ENCODE assay signal across 22 mouse cellular contexts in the genomic region with DNA sequence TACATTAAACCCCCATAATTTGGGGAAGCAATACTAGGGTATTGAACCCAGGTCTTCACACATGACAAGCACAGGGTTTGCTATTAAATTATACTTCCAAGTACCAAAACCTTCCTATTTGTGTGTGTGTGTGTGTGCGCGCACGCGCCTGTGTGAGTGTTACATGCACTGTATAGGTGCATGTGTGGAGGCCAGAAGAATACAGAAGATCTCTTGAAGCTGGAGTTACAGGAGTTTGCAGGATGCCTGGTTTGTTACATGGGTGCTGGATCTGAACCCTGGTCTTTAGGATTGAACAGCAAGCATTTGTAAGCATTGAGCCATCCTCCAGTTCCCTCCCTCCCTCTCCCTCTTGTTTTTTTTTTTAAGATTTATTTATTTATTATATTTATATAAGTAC. TPM values are rescaled to one million over a fixed set of nuclear protein-coding genes. Genes with fewer than 3 reads are reported as not detected.
A peak's percentile ranks its signal among the peaks of the same experiment; 100 is the strongest.
DNase-seq lines count a peak whose midpoint lies in the region; ATAC-seq and TF ChIP-seq lines count a peak whose summit lies in the region.
"Had no signal": no experiment of that assay in that cellular context is flagged by ENCODE, and none has a peak within 500 bp of the region (broad histone marks: within the 10 kb centered on the region; RNA-seq: fewer than 3 reads in every experiment).

No protein-coding gene starts in this region.

- no peak for ATAC-seq in heart, embryonic 11.5 days (replicated peaks; ENCODE audit: insufficient number of reproducible peaks, low FRiP score, low TSS enrichment)
- ATAC-seq in liver, postnatal 0 days, result no peak
- no peak for ATAC-seq in liver, embryonic 11.5 days (replicated peaks; ENCODE audit: low FRiP score)
- ATAC-seq: activated CD4-positive, CD25-positive, alpha-beta regulatory T cell, adult 4 months; CD4-positive, CD25-positive, alpha-beta regulatory T cell, adult 4 months; Patski had no signal

- no peak for TF ChIP-seq CTCF in heart, adult 2 months (IDR thresholded peaks at IDR 0.05)
- TF ChIP-seq CTCF in liver, postnatal 0 days (IDR thresholded peaks at IDR 0.05; ENCODE audit: low read depth), result no peak

- no peaks in the 10 kb centered on the region for H3K9me3 ChIP-seq in heart, embryonic 10.5 days
- no peaks in the 10 kb centered on the region for H3K9me3 ChIP-seq in heart, embryonic 11.5 days (replicated peaks; ENCODE audit: control insufficient read depth, low read length)
- H3K9me3 ChIP-seq in liver, postnatal 0 days (ENCODE audit: low read length), result no peaks in the 10 kb centered on the region
- H3K9me3 ChIP-seq in liver, embryonic 11.5 days (ENCODE audit: control insufficient read depth, low read length), result no peaks in the 10 kb centered on the region
- H3K9me3 ChIP-seq: G1E had no signal

- no peaks in the 10 kb centered on the region for H3K79me2 ChIP-seq in heart, adult 2 months (replicated peaks; ENCODE audit: control insufficient read depth, insufficient read depth, low read length)

- no peaks in the 10 kb centered on the region for H3K36me3 ChIP-seq in heart, adult 2 months (ENCODE audit: control insufficient read depth, insufficient read depth, low read length)
- H3K36me3 ChIP-seq in heart, embryonic 10.5 days, result peaks cover 53% of the 10 kb centered on the region
- H3K36me3 ChIP-seq in heart, embryonic 11.5 days (ENCODE audit: control insufficient read depth, insufficient read depth, low read length), result no peaks in the 10 kb centered on the region
- peaks cover 20% of the 10 kb centered on the region for H3K36me3 ChIP-seq in liver, postnatal 0 days (replicated peaks; ENCODE audit: insufficient read depth, low read length)
- peaks cover 2% of the 10 kb centered on the region for H3K36me3 ChIP-seq in liver, embryonic 11.5 days (ENCODE audit: control insufficient read depth, insufficient read depth, low read length)

- WGBS in heart, adult 2 months, result 98% methylated on average over 4 of the region's 4 CpGs
- WGBS in heart, embryonic 10.5 days, result 95% methylated on average over 4 of the region's 4 CpGs
- WGBS in heart, embryonic 11.5 days (ENCODE audit: insufficient replicate concordance), result 92% methylated on average over 4 of the region's 4 CpGs
- 96% methylated on average over 4 of the region's 4 CpGs for WGBS in liver, postnatal 0 days (ENCODE audit: insufficient replicate concordance)
- WGBS in liver, embryonic 11.5 days, result 96% methylated on average over 4 of the region's 4 CpGs

- intact Hi-C loops in heart, adult 2 months (cut with DNase I), result no loop called here

- H3K9ac ChIP-seq in heart, adult 2 months (ENCODE audit: low read depth, low read length), result no peak overlapping the region
- no peak overlapping the region for H3K9ac ChIP-seq in heart, embryonic 11.5 days (ENCODE audit: low read depth, low read length)
- no peak overlapping the region for H3K9ac ChIP-seq in liver, postnatal 0 days (replicated peaks)
- H3K9ac ChIP-seq in liver, embryonic 11.5 days (ENCODE audit: low read depth, low read length), result no peak overlapping the region

- H3K4me2 ChIP-seq in heart, embryonic 11.5 days, result no peak overlapping the region
- no peak overlapping the region for H3K4me2 ChIP-seq in liver, postnatal 0 days (ENCODE audit: low read depth, low read length)
- H3K4me2 ChIP-seq in liver, embryonic 11.5 days, result no peak overlapping the region

- H3K4me3 ChIP-seq in heart, adult 2 months, result no peak overlapping the region
- no peak overlapping the region for H3K4me3 ChIP-seq in heart, embryonic 10.5 days
- no peak overlapping the region for H3K4me3 ChIP-seq in heart, embryonic 11.5 days (ENCODE audit: low read depth, low read length)
- no peak overlapping the region for H3K4me3 ChIP-seq in liver, postnatal 0 days (ENCODE audit: low read depth, low read length)
- no peak overlapping the region for H3K4me3 ChIP-seq in liver, embryonic 11.5 days (ENCODE audit: low read depth, low read length)

- TF ChIP-seq EP300 in heart, adult 2 months (IDR thresholded peaks at IDR 0.05; ENCODE audit: insufficient read depth, low read depth, low read length), result no peak
- no peak for TF ChIP-seq EP300 in liver, postnatal 0 days (IDR thresholded peaks at IDR 0.05; ENCODE audit: low read depth)

- no peak overlapping the region for H3K27ac ChIP-seq in heart, adult 2 months
- H3K27ac ChIP-seq in heart, embryonic 10.5 days, result no peak overlapping the region
- H3K27ac ChIP-seq in heart, embryonic 11.5 days (ENCODE audit: low read depth, low read length), result no peak overlapping the region
- H3K27ac ChIP-seq in liver, postnatal 0 days (ENCODE audit: low read depth), result no peak overlapping the region
- H3K27ac ChIP-seq in liver, embryonic 11.5 days (ENCODE audit: low read depth, low read length), result no peak overlapping the region

- H3K27me3 ChIP-seq in heart, adult 2 months (ENCODE audit: control insufficient read depth, insufficient read depth, low read length), result no peaks in the 10 kb centered on the region
- no peaks in the 10 kb centered on the region for H3K27me3 ChIP-seq in heart, embryonic 10.5 days (ENCODE audit: insufficient read depth, poor library complexity, severe bottlenecking)
- H3K27me3 ChIP-seq in heart, embryonic 11.5 days (ENCODE audit: control insufficient read depth, insufficient read depth, low read length), result no peaks in the 10 kb centered on the region
- H3K27me3 ChIP-seq in liver, postnatal 0 days (ENCODE audit: insufficient read depth, low read length), result no peaks in the 10 kb centered on the region
- no peaks in the 10 kb centered on the region for H3K27me3 ChIP-seq in liver, embryonic 11.5 days (replicated peaks; ENCODE audit: control insufficient read depth, insufficient read depth, low read length)
- H3K27me3 ChIP-seq: CH12.LX, Patski had no signal

- no peak for TF ChIP-seq POLR2A in heart, adult 2 months (IDR thresholded peaks at IDR 0.05; ENCODE audit: insufficient read depth, low read depth, low read length)

- H3K4me1 ChIP-seq in heart, adult 2 months (ENCODE audit: control insufficient read depth, insufficient read depth, low read length), result no peaks in the 10 kb centered on the region
- peaks cover 9% of the 10 kb centered on the region for H3K4me1 ChIP-seq in heart, embryonic 10.5 days
- no peaks in the 10 kb centered on the region for H3K4me1 ChIP-seq in heart, embryonic 11.5 days (ENCODE audit: control insufficient read depth, insufficient read depth, low read length)
- H3K4me1 ChIP-seq in liver, postnatal 0 days (ENCODE audit: insufficient read depth), result peaks cover 4% of the 10 kb centered on the region
- 0 out of 2 replicates have a peak, but pooled peaks cover 3% of the 10 kb centered on the region for H3K4me1 ChIP-seq in liver, embryonic 11.5 days (replicated peaks; ENCODE audit: control insufficient read depth, insufficient read depth, low read length)

- DNase-seq in heart, adult 11 months, result peak; percentile 54
- DNase-seq in heart, adult 2 months, result no peak
- peak; percentile 53 for DNase-seq in heart, embryonic 10.5 days (ENCODE audit: low spot score)
- peak; percentile 7 for DNase-seq in liver, postnatal 0 days
- DNase-seq in liver, embryonic 11.5 days (ENCODE audit: low spot score), result no peak
- peak; percentile 3 for DNase-seq in testis, postnatal 10 days (ENCODE audit: low spot score)
- no peak for DNase-seq in testis, postnatal 14 days (ENCODE audit: low spot score)
- DNase-seq: adrenal gland, adult 2 months; adrenal gland, adult 8-10 months; adrenal gland, postnatal 10 days; adrenal gland, postnatal 14 days; adrenal gland, postnatal 25 days; adrenal gland, postnatal 36 days; B cell, adult 2 months; cerebellum, adult 11 months; cerebellum, adult 11-12 months had no signal

RNA-seq across cellular contexts. Expression of gene Slc38a7, which starts 14.1 kb away (rescaled TPM):
- 10 to 100 TPM; 10.6 to 10.8 TPM for total RNA-seq in heart, adult 2 months (2021)
- polyA plus RNA-seq in heart, adult 2 months (2012; rRNA removed), result 17.0 and 19.3 TPM in 2 replicates
- polyA plus RNA-seq in heart, embryonic 10.5 days (2016; fragmentation: Nextera tagmentation; extraction: Ambion mirVana), result 13.5 and 14.3 TPM in 2 replicates
- polyA plus RNA-seq in heart, embryonic 11.5 days (2014; fragmentation: Nextera tagmentation; extraction: Ambion mirVana), result 11.8 and 12.4 TPM in 2 replicates
- polyA plus RNA-seq in liver, postnatal 0 days (2015; fragmentation: Nextera tagmentation; extraction: Ambion mirVana), result 7.0 and 9.4 TPM in 2 replicates
- 13.8 and 14.8 TPM in 2 replicates for polyA plus RNA-seq in liver, embryonic 11.5 days (2014; fragmentation: Nextera tagmentation; extraction: Ambion mirVana)

RNA-seq across cellular contexts. Expression of gene Sap18b, which starts 14.1 kb away (rescaled TPM):
- 10 to 100 TPM; 77.6 to 92.9 TPM for total RNA-seq in heart, adult 2 months (2021)
- polyA plus RNA-seq in heart, adult 2 months (2012; rRNA removed), result 48.8 and 52.2 TPM in 2 replicates
- 321 and 398 TPM in 2 replicates for polyA plus RNA-seq in heart, embryonic 10.5 days (2016; fragmentation: Nextera tagmentation; extraction: Ambion mirVana)
- 337 and 363 TPM in 2 replicates for polyA plus RNA-seq in heart, embryonic 11.5 days (2014; fragmentation: Nextera tagmentation; extraction: Ambion mirVana)
- polyA plus RNA-seq in liver, postnatal 0 days (2015; fragmentation: Nextera tagmentation; extraction: Ambion mirVana), result 281 and 290 TPM in 2 replicates
- polyA plus RNA-seq in liver, embryonic 11.5 days (2014; fragmentation: Nextera tagmentation; extraction: Ambion mirVana), result 458 and 484 TPM in 2 replicates

RNA-seq across cellular contexts. Expression of gene Cnot1, which starts 32.0 kb away (rescaled TPM):
- 100 to 1,000 TPM; 107 to 116 TPM for total RNA-seq in heart, adult 2 months (2021)
- 51.0 and 86.7 TPM in 2 replicates for polyA plus RNA-seq in heart, adult 2 months (2012; rRNA removed)
- 81.1 and 87.1 TPM in 2 replicates for polyA plus RNA-seq in heart, embryonic 10.5 days (2016; fragmentation: Nextera tagmentation; extraction: Ambion mirVana)
- 72.8 and 94.6 TPM in 2 replicates for polyA plus RNA-seq in heart, embryonic 11.5 days (2014; fragmentation: Nextera tagmentation; extraction: Ambion mirVana)
- 11.6 and 16.0 TPM in 2 replicates for polyA plus RNA-seq in liver, postnatal 0 days (2015; fragmentation: Nextera tagmentation; extraction: Ambion mirVana)
- 94.4 and 102 TPM in 2 replicates for polyA plus RNA-seq in liver, embryonic 11.5 days (2014; fragmentation: Nextera tagmentation; extraction: Ambion mirVana)

RNA-seq across cellular contexts. Expression of gene Got2, which starts 49.1 kb away (rescaled TPM):
- 100 to 1,000 TPM; 663 to 774 TPM for total RNA-seq in heart, adult 2 months (2021)
- polyA plus RNA-seq in heart, adult 2 months (2012; rRNA removed), result 732 and 838 TPM in 2 replicates
- 244 and 290 TPM in 2 replicates for polyA plus RNA-seq in heart, embryonic 10.5 days (2016; fragmentation: Nextera tagmentation; extraction: Ambion mirVana)
- polyA plus RNA-seq in heart, embryonic 11.5 days (2014; fragmentation: Nextera tagmentation; extraction: Ambion mirVana), result 132 and 141 TPM in 2 replicates
- polyA plus RNA-seq in liver, postnatal 0 days (2015; fragmentation: Nextera tagmentation; extraction: Ambion mirVana), result 299 and 308 TPM in 2 replicates
- 153 and 158 TPM in 2 replicates for polyA plus RNA-seq in liver, embryonic 11.5 days (2014; fragmentation: Nextera tagmentation; extraction: Ambion mirVana)

Comparison
In these comparisons a context has a peak if more than half of its experiments do, and no peak if none do; other contexts are left out.
1. DNase-seq: peak in heart, adult 11 months (single experiment), heart, embryonic 10.5 days (single experiment), liver, postnatal 0 days (single experiment) and testis, postnatal 10 days (single experiment); none in heart, adult 2 months (0 of 2), liver, embryonic 11.5 days (single experiment) and testis, postnatal 14 days (single experiment).